Comparison of ENCODE assay signal across 8 mouse cellular contexts in genomic region chr7:17060031-17060781, GRCm38 (mm10). TPM values are rescaled to one million over a fixed set of nuclear protein-coding genes. Genes with fewer than 3 reads are reported as not detected.
DNase-seq lines count a peak whose midpoint lies in the region; ATAC-seq lines count a peak whose summit lies in the region.

No protein-coding gene starts in this region.

- H3K36me3 ChIP-seq in intestine, embryonic 16.5 days (ENCODE audit: control insufficient read depth, insufficient read depth, low read length), result no peaks in the 10 kb centered on the region
- no peaks in the 10 kb centered on the region for H3K36me3 ChIP-seq in midbrain, embryonic 12.5 days

- H3K4me3 ChIP-seq in intestine, embryonic 16.5 days (ENCODE audit: low read length), result peak overlapping the region; percentile 74
- no peak overlapping the region for H3K4me3 ChIP-seq in midbrain, embryonic 12.5 days

- peak overlapping the region; percentile 71 for H3K4me2 ChIP-seq in intestine, embryonic 16.5 days (ENCODE audit: low read depth, low read length)
- no peak overlapping the region for H3K4me2 ChIP-seq in midbrain, embryonic 12.5 days (replicated peaks)

- H3K27me3 ChIP-seq in intestine, embryonic 16.5 days (replicated peaks; ENCODE audit: control insufficient read depth, insufficient read depth, low read length), result no peaks in the 10 kb centered on the region
- peaks cover 47% of the 10 kb centered on the region for H3K27me3 ChIP-seq in midbrain, embryonic 12.5 days

- 21% methylated on average over 9 of the region's 9 CpGs for WGBS in intestine, embryonic 16.5 days
- 55% methylated on average over 9 of the region's 9 CpGs for WGBS in midbrain, embryonic 12.5 days

- peak overlapping the region; percentile 100 for H3K27ac ChIP-seq in intestine, embryonic 16.5 days (ENCODE audit: low read length)
- H3K27ac ChIP-seq in midbrain, embryonic 12.5 days (replicated peaks), result no peak overlapping the region

- intact Hi-C loops in left cerebral cortex, postnatal 4 days (cut with DNase I), result loop anchor here (5.0 kb wide), 1 partner anchor 53 kb away; no protein-coding TSS in a partner anchor

- H3K4me1 ChIP-seq in intestine, embryonic 16.5 days (ENCODE audit: control insufficient read depth, insufficient read depth, low read length), result peaks cover 36% of the 10 kb centered on the region
- H3K4me1 ChIP-seq in midbrain, embryonic 12.5 days, result peaks cover 65% of the 10 kb centered on the region

- no peaks in the 10 kb centered on the region for H3K9me3 ChIP-seq in intestine, embryonic 16.5 days (ENCODE audit: control insufficient read depth, low read length)
- no peaks in the 10 kb centered on the region for H3K9me3 ChIP-seq in midbrain, embryonic 12.5 days

- DNase-seq in adrenal gland, adult 18-20 months (ENCODE audit: low spot score in 2 of 2), result peak; percentile 95 to 97
- DNase-seq in cerebellum, postnatal 25 days, result peak; percentile 95 to 97
- peak; percentile 95 for DNase-seq in gastrocnemius, postnatal 25 days
- peak; percentile 91 for DNase-seq in left cerebral cortex, postnatal 4 days
- DNase-seq in spleen, adult 12 weeks (ENCODE audit: low spot score), result peak; percentile 44
- DNase-seq in T-cell, adult 2 months (ENCODE audit: low spot score), result no peak

- ATAC-seq in intestine, embryonic 16.5 days, result peak; percentile 31
- peak; percentile 16; the same call in 1 of the 2 replicates for ATAC-seq in midbrain, embryonic 12.5 days (ENCODE audit: low FRiP score, low read depth)

- peak overlapping the region; percentile 83 for H3K9ac ChIP-seq in intestine, embryonic 16.5 days (ENCODE audit: low read depth, low read length)
- no peak overlapping the region for H3K9ac ChIP-seq in midbrain, embryonic 12.5 days (replicated peaks)

RNA-seq across cellular contexts. Expression of gene Hif3a, which starts 2.0 kb away (rescaled TPM):
- total RNA-seq in adrenal gland, adult 18-20 months (2021), result 1 to 10 TPM; 3.4 to 4.3 TPM
- 1 to 10 TPM in 1 of 2 experiments, under 1 TPM in 1; 0.97 to 1.3 TPM for total RNA-seq in gastrocnemius, postnatal 25 days (2021)
- polyA plus RNA-seq in intestine, embryonic 16.5 days (2015; fragmentation: Nextera tagmentation; extraction: Ambion mirVana), result 72.7 and 87.8 TPM in 2 replicates
- total RNA-seq in left cerebral cortex, postnatal 4 days (2021), result 1 to 10 TPM; 6.7 to 7.9 TPM
- 4.9 and 5.1 TPM in 2 replicates for polyA plus RNA-seq in midbrain, embryonic 12.5 days (2016; fragmentation: Nextera tagmentation; extraction: Ambion mirVana)

RNA-seq across cellular contexts. Expression of gene Psg16, which starts 13.6 kb away (rescaled TPM):
- under 1 TPM; 0.32 to 0.33 TPM for total RNA-seq in adrenal gland, adult 18-20 months (2021)
- total RNA-seq in gastrocnemius, postnatal 25 days (2021), result under 1 TPM; 0.08 to 0.10 TPM
- 0.48 and 0.73 TPM in 2 replicates for polyA plus RNA-seq in intestine, embryonic 16.5 days (2015; fragmentation: Nextera tagmentation; extraction: Ambion mirVana)
- 1 to 10 TPM; 5.2 to 6.8 TPM for total RNA-seq in left cerebral cortex, postnatal 4 days (2021)
- 0.21 and 0.23 TPM in 2 replicates for polyA plus RNA-seq in midbrain, embryonic 12.5 days (2016; fragmentation: Nextera tagmentation; extraction: Ambion mirVana)

RNA-seq across cellular contexts. Expression of gene Ppp5c, which starts 32.5 kb away (rescaled TPM):
- total RNA-seq in adrenal gland, adult 18-20 months (2021), result 10 to 100 TPM; 88.9 to 95.2 TPM
- total RNA-seq in gastrocnemius, postnatal 25 days (2021), result 10 to 100 TPM; 59.8 to 68.1 TPM
- polyA plus RNA-seq in intestine, embryonic 16.5 days (2015; fragmentation: Nextera tagmentation; extraction: Ambion mirVana), result 83.7 and 88.3 TPM in 2 replicates
- total RNA-seq in left cerebral cortex, postnatal 4 days (2021), result 100 to 1,000 TPM; 110 to 120 TPM
- 102 TPM in 2 replicates for polyA plus RNA-seq in midbrain, embryonic 12.5 days (2016; fragmentation: Nextera tagmentation; extraction: Ambion mirVana)

Comparison
In these comparisons a context has a peak if more than half of its experiments do, and no peak if none do; other contexts are left out.
1. RNA of gene Psg16, which starts 13.6 kb away (total RNA-seq): 5.2 to 6.8 TPM in left cerebral cortex, postnatal 4 days; 0.32 to 0.33 TPM in adrenal gland, adult 18-20 months and 0.08 to 0.10 TPM in gastrocnemius, postnatal 25 days; every median in the first group is over 4 times any median in the second.